Mouse (Mus musculus) v-Abl transformed pro-B cells (cell line): ENCODE results near the gene Bsg.
"Not testable (repeated sequence)": the region's sequence is repeated elsewhere in the genome, so short reads cannot be mapped to it uniquely, and the experiment has no call there.

Experiments used
- in situ Hi-C, 2 experiments: fragments of 400-800 bp; cut with MboI; formaldehyde crosslinking; loops; one replicate each; pipeline ENCODE4 v1.15.1; 2025; ENCODE audit not compliant: unreplicated experiment in 2 of 2

Gene Bsg

GRCm38 (mm10) chr10:79698459-79698858 is 5.8 kb upstream of the Bsg start:
- in situ Hi-C loops: loop anchor here in 1 of 2 experiments (10.0 to 25.0 kb wide), 2 partner anchors 86 to 1686 kb away; partner anchors contain the start of gene Pfkl

DNA sequence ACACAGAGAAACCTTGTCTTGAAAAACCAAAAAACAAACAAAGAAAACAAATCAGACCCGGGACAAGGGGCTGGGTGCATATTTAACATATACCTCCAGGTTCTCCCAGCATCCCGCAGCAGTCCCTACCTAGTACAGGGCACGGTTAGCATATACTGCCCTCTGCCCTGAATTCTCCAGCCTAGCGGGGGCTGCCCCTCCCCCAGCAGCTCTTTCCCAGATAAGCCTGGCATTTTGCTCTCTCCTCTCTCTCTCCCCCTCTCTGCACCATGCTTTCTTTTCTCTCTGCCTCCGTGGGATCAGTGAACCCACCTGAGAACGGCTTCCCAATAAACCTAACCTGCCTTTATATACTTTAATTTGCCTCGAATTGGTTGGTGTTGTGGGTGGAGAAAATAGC is 3.6 kb upstream of the Bsg start:
- in situ Hi-C loops: no loop called here

- in situ Hi-C loops: no loop called here
These were observed 2.7 kb upstream of the Bsg start for GRCm38 (mm10) chr10:79701443-79702129.

GRCm38 (mm10) chr10:79702970-79703369 is 1.3 kb upstream of the Bsg start:
- in situ Hi-C loops: not testable (repeated sequence)

DNA sequence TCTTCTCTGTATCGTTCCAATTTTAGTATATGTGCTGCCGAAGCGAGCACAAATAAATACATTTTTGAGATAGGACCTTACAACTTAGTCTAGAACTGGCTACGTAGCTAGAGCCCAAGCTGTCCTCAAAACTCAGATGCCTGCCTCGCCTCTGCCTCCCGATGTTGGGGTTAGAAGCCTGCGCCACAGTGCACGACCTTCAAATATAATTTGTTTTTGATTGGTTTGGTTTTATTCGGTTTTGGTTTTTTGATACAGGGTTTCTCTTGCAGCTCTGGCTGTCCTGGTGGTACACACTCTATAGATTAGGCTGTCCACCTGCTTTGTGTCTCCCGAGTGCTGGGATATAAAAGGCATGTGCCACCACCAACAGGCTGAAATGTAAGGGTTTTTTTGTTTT is 750 bp upstream of the Bsg start:
- in situ Hi-C loops: no loop called here

GRCm38 (mm10) chr10:79704970-79705360 is 674 bp downstream of the Bsg start:
- in situ Hi-C loops: no loop called here

- in situ Hi-C loops: no loop called here
These were observed 1.7 kb downstream of the Bsg start for GRCm38 (mm10) chr10:79705951-79706350.

- in situ Hi-C loops: no loop called here
These were observed 2.3 kb downstream of the Bsg start for GRCm38 (mm10) chr10:79706406-79707094.

- in situ Hi-C loops: no loop called here
These were observed 2.9 kb downstream of the Bsg start for GRCm38 (mm10) chr10:79707162-79707561.

GRCm38 (mm10) chr10:79707759-79708158 is 3.5 kb downstream of the Bsg start:
- in situ Hi-C loops: no loop called here

DNA sequence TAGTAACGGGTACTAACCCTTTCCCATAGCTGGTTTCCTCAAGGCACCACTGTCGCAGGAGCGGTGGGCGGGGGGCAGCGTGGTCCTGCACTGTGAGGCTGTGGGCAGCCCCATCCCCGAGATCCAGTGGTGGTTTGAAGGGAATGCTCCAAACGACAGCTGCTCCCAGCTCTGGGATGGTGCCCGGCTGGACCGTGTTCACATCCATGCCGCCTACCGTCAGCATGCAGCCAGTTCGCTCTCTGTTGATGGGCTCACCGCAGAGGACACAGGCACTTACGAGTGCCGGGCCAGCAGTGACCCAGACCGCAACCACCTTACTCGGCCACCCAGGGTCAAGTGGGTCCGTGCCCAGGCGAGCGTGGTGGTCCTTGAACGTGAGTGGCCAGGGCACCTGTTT is 4.4 kb downstream of the Bsg start:
- in situ Hi-C loops: no loop called here

GRCm38 (mm10) chr10:79709307-79709706 is 5.0 kb downstream of the Bsg start:
- in situ Hi-C loops: no loop called here

GRCm38 (mm10) chr10:79712029-79712428 is 7.7 kb downstream of the Bsg start:
- in situ Hi-C loops: no loop called here

- in situ Hi-C loops: no loop called here
These were observed 8.3 kb downstream of the Bsg start for GRCm38 (mm10) chr10:79712499-79713126.

DNA sequence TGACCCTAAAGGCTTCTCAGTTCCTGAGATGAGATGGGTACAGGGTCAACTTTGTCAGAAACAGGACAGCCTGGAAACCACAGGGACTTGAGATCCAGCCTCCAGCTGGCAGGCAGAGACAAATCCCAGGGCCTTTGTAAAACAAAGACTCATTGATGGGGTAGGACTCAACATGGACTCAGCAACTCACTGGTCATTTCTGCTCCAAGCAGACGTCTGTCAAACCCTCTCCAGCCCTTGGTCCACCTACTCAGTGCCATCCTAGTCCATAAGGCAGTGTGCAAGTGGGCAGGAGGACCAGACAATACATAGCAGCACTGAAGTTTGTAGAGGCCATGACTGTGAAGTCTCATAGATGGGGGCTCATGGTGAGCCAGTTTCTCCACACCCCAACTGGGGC is 8.9 kb downstream of the Bsg start:
- in situ Hi-C loops: no loop called here

DNA sequence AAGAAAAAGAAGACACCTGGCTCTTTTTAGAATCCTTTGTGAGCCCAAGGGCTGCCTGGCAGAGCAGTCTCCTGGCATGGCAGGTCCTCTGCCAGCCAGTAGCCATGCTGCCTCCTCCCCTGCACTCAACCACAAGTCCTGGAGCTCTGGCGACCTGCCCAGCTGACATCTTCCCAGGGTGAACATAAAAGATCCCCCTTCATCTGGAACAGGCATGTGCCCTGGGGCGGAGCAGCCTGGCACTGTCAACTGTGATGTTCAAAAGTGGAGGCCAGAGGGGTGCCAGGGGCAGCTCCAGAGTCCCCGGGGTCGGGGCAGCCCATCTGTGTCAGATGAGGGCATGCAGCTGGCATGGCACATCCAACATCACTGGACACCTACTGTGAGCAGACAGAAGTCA is 10.7 kb downstream of the Bsg start:
- in situ Hi-C loops: no loop called here

- in situ Hi-C loops: no loop called here
These were observed 12.1 kb downstream of the Bsg start, which contains the start of gene Hcn2 for GRCm38 (mm10) chr10:79716254-79716987. Hcn2 (plus strand) TSS chr10:79716634.

DNA sequence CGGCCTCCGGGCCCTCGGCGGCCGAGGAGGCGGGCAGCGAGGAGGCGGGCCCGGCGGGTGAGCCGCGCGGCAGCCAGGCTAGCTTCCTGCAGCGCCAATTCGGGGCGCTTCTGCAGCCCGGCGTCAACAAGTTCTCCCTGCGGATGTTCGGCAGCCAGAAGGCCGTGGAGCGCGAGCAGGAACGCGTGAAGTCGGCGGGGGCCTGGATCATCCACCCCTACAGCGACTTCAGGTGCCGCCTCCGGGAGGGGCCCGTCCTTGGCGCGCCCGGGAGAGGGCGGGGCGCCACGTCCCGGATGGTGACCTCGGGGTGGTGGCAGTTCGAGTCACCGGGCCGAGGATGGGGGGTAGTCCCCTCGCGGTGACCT is 12.7 kb downstream of the Bsg start:
- in situ Hi-C loops: no loop called here

- in situ Hi-C loops: no loop called here
These were observed 13.5 kb downstream of the Bsg start for GRCm38 (mm10) chr10:79717640-79718357.

DNA sequence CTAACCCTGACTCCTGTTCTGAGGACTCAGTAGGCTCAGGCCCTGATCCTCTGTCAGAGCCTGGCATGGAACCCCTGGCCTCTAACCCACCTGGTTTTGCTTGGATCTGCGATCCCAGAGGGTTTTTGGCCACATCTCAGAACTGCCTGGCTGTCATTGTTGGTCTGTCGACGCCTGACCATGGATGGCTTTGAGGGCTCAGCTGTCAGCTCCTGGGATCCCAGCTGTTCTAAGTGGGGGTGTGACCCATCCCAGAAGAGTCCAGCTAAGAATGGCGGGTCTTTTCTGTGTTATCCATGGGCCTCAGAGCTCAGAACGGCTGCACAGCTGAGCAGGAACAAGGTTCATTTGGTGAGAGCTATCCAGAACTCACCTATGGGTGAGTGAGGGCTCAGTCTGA is 16.8 kb downstream of the Bsg start:
- in situ Hi-C loops: no loop called here

- in situ Hi-C loops: no loop called here
These were observed 18.8 kb downstream of the Bsg start for GRCm38 (mm10) chr10:79723047-79723446.
